Mouse (Mus musculus) liver, embryonic 14.5 days (tissue): ENCODE measurements around the gene Erfe. TPM values are rescaled to one million over a fixed set of nuclear protein-coding genes. Genes with fewer than 3 reads are reported as not detected.

Experiments used
- ATAC-seq: fragments of 200-750 bp; cut with Nextera tagmentation; 2 replicates; pipeline ENCODE4 v1.8.0; 2017; ENCODE audit warnings: moderate number of reproducible peaks, mild to moderate bottlenecking, moderate library complexity; ENCODE audit not compliant: insufficient read depth
- DNase-seq, 3 experiments: peaks; one replicate each; pipeline ENCODE4 v3.0.0-alpha.2; 2012 to 2013; ENCODE audit warnings: low read depth in 3 of 3, low spot score in 3 of 3
- H3K27ac ChIP-seq: fragments of 300-500 bp; sonication (generic); 2 replicates; pipeline ENCODE4 v1.5.1; 2014; ENCODE audit warnings: moderate library complexity, mild to moderate bottlenecking, control low read depth, inconsistent platforms
- H3K27me3 ChIP-seq: fragments of 300-500 bp; sonication (generic); 2 replicates; pipeline ENCODE4 v1.6.1; 2014; ENCODE audit warnings: mild to moderate bottlenecking, low read length, moderate library complexity; ENCODE audit not compliant: control insufficient read depth, insufficient read depth
- H3K36me3 ChIP-seq: fragments of 300-500 bp; sonication (generic); replicated peaks from 2 replicates; pipeline ENCODE4 v1.6.1; 2014; ENCODE audit warnings: low read depth; ENCODE audit not compliant: control insufficient read depth, insufficient read depth
- H3K4me1 ChIP-seq, 2 experiments: fragments of 200-500 bp in 1 of 2; fragments of 300-500 bp in 1 of 2; sonication (generic) in 1 of 2; replicated peaks; 2 replicates each; pipeline ENCODE4 v1.6.1; 2012 to 2014; ENCODE audit warnings: antibody characterized with exemption in 1 of 2, inconsistent platforms in 1 of 2, low read length in 1 of 2; ENCODE audit not compliant: control insufficient read depth in 2 of 2, insufficient read depth in 2 of 2
- H3K4me2 ChIP-seq: fragments of 300-500 bp; sonication (generic); 2 replicates; pipeline ENCODE4 v1.6.1; 2014; ENCODE audit warnings: low read depth, mild to moderate bottlenecking, control low read depth, moderate library complexity
- H3K4me3 ChIP-seq, 2 experiments: fragments of 200-500 bp in 1 of 2; fragments of 300-500 bp in 1 of 2; sonication (generic) in 1 of 2; 2 replicates each; pipeline ENCODE4 v1.5.1; 2012 to 2014; ENCODE audit warnings: low read depth in 2 of 2, low read length in 2 of 2, mild to moderate bottlenecking in 2 of 2, control low read depth in 1 of 2, inconsistent platforms in 1 of 2, moderate library complexity in 1 of 2; ENCODE audit not compliant: insufficient read depth in 1 of 2
- H3K9ac ChIP-seq: fragments of 300-500 bp; sonication (generic); replicated peaks from 2 replicates; pipeline ENCODE4 v1.6.1; 2014; ENCODE audit warnings: mild to moderate bottlenecking, control low read depth, moderate library complexity
- H3K9me3 ChIP-seq: fragments of 300-500 bp; sonication (generic); 2 replicates; pipeline ENCODE4 v1.6.1; 2016; ENCODE audit warnings: low read length, mixed read lengths; ENCODE audit not compliant: control insufficient read depth
- CTCF ChIP-seq: IDR thresholded peaks from 2 replicates; pipeline ENCODE4 v1.5.1; 2016; ENCODE audit warnings: antibody characterized with exemption, low read depth, control low read depth
- EP300 ChIP-seq: IDR thresholded peaks from 2 replicates; pipeline ENCODE4 v1.6.1; 2016; ENCODE audit warnings: antibody characterized with exemption, low read depth
- WGBS: fragments of 180-500 bp; shearing (Covaris S2); extraction: QIAGEN DNeasy Blood & Tissue Kit; methylation state at CpG from one replicate; pipeline ENCODE4 v1.1.7; 2014; ENCODE audit not compliant: insufficient replicate concordance; 5-methylcytosine and 5-hydroxymethylcytosine counted together
- polyA plus RNA-seq, 2 experiments: library from polyadenylated mRNA; depleted of rRNA in 1 of 2; stranded (reverse) in 1 of 2; unstranded in 1 of 2; fragments of >200 nt; fragmentation: Nextera tagmentation in 1 of 2; extraction: Ambion mirVana in 1 of 2; gene quantifications; 2 replicates each; pipeline versions ENCODE4 v1.2.1 to v1.2.3; 2012 to 2014

The Erfe gene
- polyA plus RNA-seq, 2 experiments: 2.4 to 2.7 TPM

DNA sequence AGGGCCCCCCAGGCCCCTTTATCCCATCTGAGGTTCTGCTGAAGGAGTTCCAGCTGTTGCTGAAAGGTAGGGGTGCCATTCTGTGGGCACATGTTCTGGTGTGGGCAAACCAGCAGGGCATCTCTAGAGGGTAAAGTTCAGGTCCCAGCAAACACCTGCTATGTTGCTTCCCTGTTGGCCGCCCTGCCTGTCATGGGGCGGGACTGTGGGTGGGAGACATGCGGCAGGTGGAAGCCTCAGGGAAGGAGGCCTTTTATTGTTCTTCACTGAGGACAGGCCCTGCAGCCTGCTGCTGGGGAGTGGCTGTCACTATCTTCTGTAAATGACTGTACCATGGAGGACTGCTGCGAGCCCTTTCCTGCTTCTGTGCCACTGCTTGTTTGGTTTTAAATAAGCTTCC lies 3.2 kb downstream of the Erfe start:
- H3K36me3 ChIP-seq: peaks cover 35% of the 10 kb centered on the region
- no peak for DNase-seq
- no peaks in the 10 kb centered on the region for H3K9me3 ChIP-seq
- H3K9ac ChIP-seq: no peak overlapping the region
- 58% methylated on average over 4 of the region's 4 CpGs for WGBS
- H3K4me1 ChIP-seq: peaks cover 25 to 27% of the 10 kb centered on the region in 2 experiments
- H3K4me2 ChIP-seq: no peak overlapping the region
- no peaks in the 10 kb centered on the region for H3K27me3 ChIP-seq
- TF ChIP-seq CTCF (no peak), EP300 (no peak)
- no peak for ATAC-seq
- H3K27ac ChIP-seq: no peak overlapping the region
- H3K4me3 ChIP-seq: no peak overlapping the region

- H3K9ac ChIP-seq: no peak overlapping the region
- peaks cover 27 to 29% of the 10 kb centered on the region in 2 experiments for H3K4me1 ChIP-seq
- H3K36me3 ChIP-seq: peaks cover 41% of the 10 kb centered on the region
- no peak overlapping the region for H3K4me2 ChIP-seq
- TF ChIP-seq CTCF (no peak), EP300 (no peak)
- no peak overlapping the region for H3K27ac ChIP-seq
- H3K4me3 ChIP-seq: no peak overlapping the region
- no peak for ATAC-seq
- H3K9me3 ChIP-seq: no peaks in the 10 kb centered on the region
- WGBS: 85% methylated on average over 23 of the region's 23 CpGs
- no peaks in the 10 kb centered on the region for H3K27me3 ChIP-seq
- no peak for DNase-seq
These were observed 3.8 kb downstream of the Erfe start for GRCm38 (mm10) chr1:91370055-91370454.

DNA sequence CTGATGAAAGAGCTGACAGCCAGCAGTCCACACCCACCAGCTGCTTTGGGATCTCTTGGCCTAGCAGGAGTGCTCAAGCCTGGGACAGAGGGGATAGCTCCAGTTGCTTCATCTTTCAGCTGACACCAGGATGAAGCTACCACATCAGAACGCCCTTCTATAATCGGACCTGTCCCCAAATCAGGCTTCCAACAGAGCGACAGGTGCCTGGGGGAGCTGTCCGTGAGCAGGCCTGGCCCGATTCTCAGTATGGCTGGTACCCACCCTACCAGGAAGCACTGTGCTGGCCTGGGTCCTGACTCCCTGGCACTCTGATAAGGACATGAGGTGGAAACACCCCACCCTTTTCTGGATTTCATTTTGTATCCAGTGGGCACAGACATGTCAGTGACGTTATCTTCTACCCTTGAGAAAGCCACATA lies 7.2 kb downstream of the Erfe start:
- H3K36me3 ChIP-seq: peaks cover 73% of the 10 kb centered on the region
- H3K9ac ChIP-seq: no peak overlapping the region
- peak overlapping the region; percentile 36 for H3K4me2 ChIP-seq
- no peak overlapping the region for H3K4me3 ChIP-seq
- WGBS: 24% methylated on average over 6 of the region's 6 CpGs
- TF ChIP-seq CTCF: no peak
- TF ChIP-seq EP300: peak; percentile 54; the same call in 1 of the 2 replicates
- DNase-seq: peak; percentile 61 to 83 (median 66)
- H3K27ac ChIP-seq: peak overlapping the region; percentile 72
- H3K9me3 ChIP-seq: no peaks in the 10 kb centered on the region
- peak; percentile 89 for ATAC-seq
- H3K27me3 ChIP-seq: no peaks in the 10 kb centered on the region
- H3K4me1 ChIP-seq: peaks cover 15 to 22% of the 10 kb centered on the region in 2 experiments

GRCm38 (mm10) chr1:91380453-91381090 lies 14.3 kb downstream of the Erfe start:
- H3K4me2 ChIP-seq: no peak overlapping the region

DNA sequence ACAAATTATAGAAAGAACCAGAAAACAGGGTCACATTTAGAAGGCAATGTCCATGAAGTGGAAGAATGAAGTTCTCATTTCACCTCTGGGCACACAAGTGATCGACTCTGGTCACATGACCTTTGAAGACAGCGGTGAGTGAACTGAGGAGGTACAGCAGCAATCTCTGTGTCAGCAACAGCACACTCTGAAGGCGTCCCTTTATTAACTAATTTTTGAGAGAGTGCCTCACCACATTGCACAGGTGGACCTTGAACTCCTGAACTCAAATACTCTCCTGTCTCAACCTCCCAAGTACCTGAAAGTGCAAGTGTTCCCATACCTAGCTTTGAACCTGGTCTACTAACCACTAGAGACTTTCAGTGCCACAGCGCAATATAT lies 14.9 kb downstream of the Erfe start:
- DNase-seq (no peak), ATAC-seq (no peak)
- Histone ChIP-seq H3K9ac (no peak overlapping the region), H3K36me3 (peaks cover 86% of the 10 kb centered on the region), H3K4me1 (no peaks in the 10 kb centered on the region), H3K9me3 (no peaks in the 10 kb centered on the region), H3K4me3 (no peak overlapping the region), H3K4me2 (no peak overlapping the region), H3K27ac (no peak overlapping the region), H3K27me3 (no peaks in the 10 kb centered on the region)
- 86% methylated on average over 4 of the region's 4 CpGs for WGBS
- TF ChIP-seq EP300 (no peak), CTCF (no peak)

More at GRCm38 (mm10) chr1:91380453-91381090, 14.3 kb downstream of the Erfe start:
- Histone ChIP-seq H3K36me3 (peaks cover 88% of the 10 kb centered on the region), H3K4me3 (no peak overlapping the region), H3K27ac (no peak overlapping the region), H3K9ac (no peak overlapping the region), H3K27me3 (no peaks in the 10 kb centered on the region), H3K9me3 (no peaks in the 10 kb centered on the region), H3K4me1 (no peaks in the 10 kb centered on the region)
- TF ChIP-seq EP300 (no peak), CTCF (peak; percentile 92)
- WGBS: 62% methylated on average over 7 of the region's 7 CpGs
- DNase-seq (peak; percentile 55 to 68 (median 64)), ATAC-seq (peak; percentile 67; the same call in 1 of the 2 replicates)
